Mouse (Mus musculus) splenic B cell, adult 2 months (primary cell): Measurements from ENCODE around the gene Hibadh.

Experiments used
- DNase-seq: peaks from one replicate; pipeline ENCODE4 v3.0.0-alpha.2; 2011; ENCODE audit warnings: low read depth, low spot score
- H3K27me3 ChIP-seq: 2 replicates; pipeline ENCODE4 v1.6.1; 2012; ENCODE audit warnings: mild to moderate bottlenecking, low read length, moderate library complexity, mixed read lengths; ENCODE audit not compliant: control insufficient read depth, poor library complexity, insufficient read depth, severe bottlenecking
- H3K36me3 ChIP-seq: 2 replicates; pipeline ENCODE4 v1.6.1; 2012; ENCODE audit warnings: mild to moderate bottlenecking, low read length, moderate library complexity, mixed read lengths; ENCODE audit not compliant: control insufficient read depth, poor library complexity, insufficient read depth, severe bottlenecking

Hibadh gene

GRCm38 (mm10) chr6:52565210-52565609, 75.0 kb downstream of the Hibadh start:
- no peaks in the 10 kb centered on the region for H3K36me3 ChIP-seq
- DNase-seq: no peak
- H3K27me3 ChIP-seq: no peaks in the 10 kb centered on the region

GRCm38 (mm10) chr6:52562994-52563393, 77.2 kb downstream of the Hibadh start:
- Histone ChIP-seq H3K36me3 (no peaks in the 10 kb centered on the region), H3K27me3 (no peaks in the 10 kb centered on the region)
- peak; percentile 6 for DNase-seq

- H3K27me3 ChIP-seq: no peaks in the 10 kb centered on the region
- no peak for DNase-seq
- H3K36me3 ChIP-seq: no peaks in the 10 kb centered on the region
Observed at GRCm38 (mm10) chr6:52559041-52559440, 81.1 kb downstream of the Hibadh start.

- Histone ChIP-seq H3K27me3 (no peaks in the 10 kb centered on the region), H3K36me3 (peaks cover 2% of the 10 kb centered on the region; the same call in 1 of the 2 replicates)
- DNase-seq: no peak
Observed at GRCm38 (mm10) chr6:52544376-52544775, 95.8 kb downstream of the Hibadh start.

- no peak for DNase-seq
- H3K36me3 ChIP-seq: peaks cover 2% of the 10 kb centered on the region; the same call in 1 of the 2 replicates
- no peaks in the 10 kb centered on the region for H3K27me3 ChIP-seq
Observed at GRCm38 (mm10) chr6:52542464-52542863, 97.7 kb downstream of the Hibadh start.

GRCm38 (mm10) chr6:52539911-52540310, 100.3 kb downstream of the Hibadh start:
- H3K36me3 ChIP-seq: no peaks in the 10 kb centered on the region
- no peaks in the 10 kb centered on the region for H3K27me3 ChIP-seq
- no peak for DNase-seq

- Histone ChIP-seq H3K27me3 (no peaks in the 10 kb centered on the region), H3K36me3 (no peaks in the 10 kb centered on the region)
- DNase-seq: no peak
Observed at GRCm38 (mm10) chr6:52535072-52535704, 105.0 kb downstream of the Hibadh start.

- Histone ChIP-seq H3K36me3 (no peaks in the 10 kb centered on the region), H3K27me3 (no peaks in the 10 kb centered on the region)
- no peak for DNase-seq
Observed at GRCm38 (mm10) chr6:52532144-52532492, 108.1 kb downstream of the Hibadh start.

- Histone ChIP-seq H3K27me3 (no peaks in the 10 kb centered on the region), H3K36me3 (no peaks in the 10 kb centered on the region)
- no peak for DNase-seq
Observed at GRCm38 (mm10) chr6:52531366-52532143, 108.6 kb downstream of the Hibadh start.

- no peak for DNase-seq
- H3K27me3 ChIP-seq: no peaks in the 10 kb centered on the region
- H3K36me3 ChIP-seq: no peaks in the 10 kb centered on the region
Observed at GRCm38 (mm10) chr6:52530861-52531260, 109.3 kb downstream of the Hibadh start.

GRCm38 (mm10) chr6:52524226-52524625, 116.0 kb downstream of the Hibadh start:
- no peaks in the 10 kb centered on the region for H3K27me3 ChIP-seq
- no peak for DNase-seq
- H3K36me3 ChIP-seq: no peaks in the 10 kb centered on the region

- no peak for DNase-seq
- H3K36me3 ChIP-seq: no peaks in the 10 kb centered on the region
- no peaks in the 10 kb centered on the region for H3K27me3 ChIP-seq
Observed at GRCm38 (mm10) chr6:52518704-52519103, 121.5 kb downstream of the Hibadh start.

- no peak for DNase-seq
- no peaks in the 10 kb centered on the region for H3K36me3 ChIP-seq
- no peaks in the 10 kb centered on the region for H3K27me3 ChIP-seq
Observed at GRCm38 (mm10) chr6:52517272-52517671, 122.9 kb downstream of the Hibadh start.

- no peaks in the 10 kb centered on the region for H3K36me3 ChIP-seq
- no peaks in the 10 kb centered on the region for H3K27me3 ChIP-seq
- no peak for DNase-seq
Observed at GRCm38 (mm10) chr6:52513876-52514405, 126.2 kb downstream of the Hibadh start.

- no peaks in the 10 kb centered on the region for H3K36me3 ChIP-seq
- no peak for DNase-seq
- H3K27me3 ChIP-seq: no peaks in the 10 kb centered on the region
Observed at GRCm38 (mm10) chr6:52508789-52509188, 131.4 kb downstream of the Hibadh start.
